36 mouse cellular contexts compared by ENCODE assay signal in the genomic region with DNA sequence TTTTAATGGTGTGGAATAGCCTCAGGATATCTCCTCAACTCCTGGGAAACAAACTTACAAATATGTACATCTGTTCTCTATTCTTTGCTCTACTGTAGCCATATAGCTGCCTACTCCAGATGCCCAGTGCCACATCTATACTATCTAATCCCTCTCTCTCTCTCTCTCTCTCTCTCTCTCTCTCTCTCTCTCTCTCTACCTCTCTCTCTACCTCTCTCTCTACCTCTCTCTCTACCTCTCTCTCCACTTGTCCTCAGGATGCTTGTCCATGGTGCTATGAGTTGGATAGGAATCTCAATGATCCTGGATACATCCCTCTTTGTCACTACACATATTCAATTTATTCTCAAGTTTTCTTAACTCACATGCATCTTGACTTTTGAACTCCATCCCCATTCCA.
"Had no signal": no experiment of that assay in that cellular context is flagged by ENCODE, and none has a peak within 500 bp of the region (broad histone marks: within the 10 kb centered on the region; RNA-seq: fewer than 3 reads in every experiment).

No protein-coding gene starts in this region.

- H3K4me2 ChIP-seq: heart, embryonic 11.5 days; heart, embryonic 12.5 days; heart, embryonic 13.5 days; heart, embryonic 15.5 days; hindbrain, embryonic 12.5 days; hindbrain, embryonic 13.5 days; hindbrain, embryonic 14.5 days; hindbrain, embryonic 15.5 days; intestine, embryonic 15.5 days; kidney, embryonic 15.5 days had no signal

- H3K4me1 ChIP-seq: heart, embryonic 10.5 days; heart, embryonic 12.5 days; heart, embryonic 13.5 days; heart, embryonic 15.5 days; hindbrain, embryonic 10.5 days; hindbrain, embryonic 12.5 days; hindbrain, embryonic 13.5 days; hindbrain, embryonic 15.5 days; intestine, embryonic 15.5 days; kidney, embryonic 15.5 days had no signal

- ATAC-seq: hindbrain, embryonic 16.5 days; hindbrain, postnatal 0 days; inflammation-experienced regulatory T-cells, adult 6 months; intestine, embryonic 15.5 days; intestine, embryonic 16.5 days; intestine, postnatal 0 days had no signal

- H3K36me3 ChIP-seq: heart, embryonic 10.5 days; heart, embryonic 12.5 days; heart, embryonic 13.5 days; heart, embryonic 15.5 days; hindbrain, embryonic 10.5 days; hindbrain, embryonic 12.5 days; hindbrain, embryonic 13.5 days; hindbrain, embryonic 15.5 days; intestine, embryonic 15.5 days; kidney, embryonic 15.5 days had no signal

- H3K27ac ChIP-seq: heart, embryonic 10.5 days; heart, embryonic 13.5 days; heart, embryonic 15.5 days; hindbrain, embryonic 10.5 days; hindbrain, embryonic 12.5 days; hindbrain, embryonic 13.5 days; hindbrain, embryonic 14.5 days; hindbrain, embryonic 15.5 days; hindbrain, postnatal 0 days; intestine, embryonic 15.5 days; kidney, embryonic 15.5 days; kidney, postnatal 0 days; layer of hippocampus, adult 2 months; left cerebral cortex, adult 2 months had no signal

- H3K9ac ChIP-seq: heart, embryonic 12.5 days; heart, embryonic 13.5 days; heart, embryonic 15.5 days; hindbrain, embryonic 12.5 days; hindbrain, embryonic 13.5 days; hindbrain, embryonic 14.5 days; hindbrain, embryonic 15.5 days; intestine, embryonic 15.5 days; kidney, embryonic 15.5 days had no signal

- DNase-seq: heart, postnatal 10 days; heart, postnatal 14 days; heart, postnatal 36 days; heart, postnatal 4 days; kidney, adult 11 months; kidney, adult 18-20 months; kidney, adult 2 months; kidney, adult 8-10 months; kidney, adult 9 months; kidney, postnatal 10 days; kidney, postnatal 14 days; kidney, postnatal 25 days; kidney, postnatal 36 days; kidney, postnatal 4 days; layer of hippocampus, adult 9-11 months; layer of hippocampus, postnatal 36 days had no signal

- H3K27me3 ChIP-seq: heart, embryonic 12.5 days; heart, embryonic 13.5 days; heart, embryonic 15.5 days; hindbrain, embryonic 12.5 days; hindbrain, embryonic 13.5 days; hindbrain, embryonic 15.5 days; intestine, embryonic 15.5 days; kidney, embryonic 15.5 days had no signal

- H3K9me3 ChIP-seq: heart, embryonic 10.5 days; heart, embryonic 12.5 days; heart, embryonic 13.5 days; heart, embryonic 15.5 days; hindbrain, embryonic 10.5 days; hindbrain, embryonic 12.5 days; hindbrain, embryonic 13.5 days; hindbrain, embryonic 15.5 days; intestine, embryonic 15.5 days; kidney, embryonic 15.5 days had no signal

- H3K4me3 ChIP-seq: heart, embryonic 10.5 days; heart, embryonic 12.5 days; heart, embryonic 13.5 days; heart, embryonic 15.5 days; hindbrain, embryonic 10.5 days; hindbrain, embryonic 12.5 days; hindbrain, embryonic 13.5 days; hindbrain, embryonic 15.5 days; intestine, embryonic 15.5 days; kidney, embryonic 15.5 days; layer of hippocampus, adult 2 months; left cerebral cortex, adult 2 months had no signal
